Mouse (Mus musculus) CH12.LX (cell line): ENCODE results near the gene 9130213A22Rik. TPM values are rescaled to one million over a fixed set of nuclear protein-coding genes. Genes with fewer than 3 reads are reported as not detected.

ENCODE experiments used
- DNase-seq: peaks from one replicate; pipeline ENCODE4 v3.0.0-alpha.2; 2013; ENCODE audit errors: extremely low read depth
- H3K27ac ChIP-seq: 2 replicates; pipeline ENCODE4 v1.5.1; 2012; ENCODE audit warnings: low read depth, mild to moderate bottlenecking, control low read depth, moderate library complexity; ENCODE audit not compliant: insufficient read depth
- H3K27me3 ChIP-seq: replicated peaks from 2 replicates; pipeline ENCODE3; 2012; ENCODE audit warnings: inconsistent platforms
- H3K36me3 ChIP-seq, 2 experiments: replicated peaks in 1 of 2; 2 replicates each; pipeline versions ENCODE3 to v1.6.1; 2012; ENCODE audit warnings: inconsistent platforms in 1 of 2, low read length in 1 of 2, mild to moderate bottlenecking in 1 of 2, mixed read lengths in 1 of 2, moderate library complexity in 1 of 2; ENCODE audit not compliant: control insufficient read depth in 1 of 2, insufficient read depth in 1 of 2
- H3K4me1 ChIP-seq, 2 experiments: 2 replicates each; pipeline ENCODE4 v1.6.1; 2012; ENCODE audit warnings: inconsistent platforms in 1 of 2, moderate library complexity in 1 of 2; ENCODE audit not compliant: insufficient read depth in 2 of 2, control insufficient read depth in 1 of 2
- H3K4me2 ChIP-seq: 2 replicates; pipeline ENCODE4 v1.6.1; 2012; ENCODE audit warnings: low read depth, mild to moderate bottlenecking, control low read depth; ENCODE audit not compliant: poor library complexity, insufficient read depth, severe bottlenecking
- H3K4me3 ChIP-seq, 3 experiments: fragments of 150-350 bp in 1 of 3; sonication (generic) in 1 of 3; replicated peaks in 1 of 3; 2 replicates each; pipeline versions ENCODE3 to v1.5.1; 2011 to 2012; ENCODE audit warnings: low read depth in 2 of 3, low read length in 2 of 3, mild to moderate bottlenecking in 2 of 3, moderate library complexity in 2 of 3, control low read depth in 1 of 3, improper control_type of control experiment in 1 of 3, inconsistent platforms in 1 of 3, mixed read lengths in 1 of 3; ENCODE audit not compliant: poor library complexity in 1 of 3
- H3K79me2 ChIP-seq: replicated peaks from 2 replicates; pipeline ENCODE4 v1.6.1; 2012; ENCODE audit warnings: mild to moderate bottlenecking, moderate library complexity; ENCODE audit not compliant: control insufficient read depth, poor library complexity, insufficient read depth, severe bottlenecking; ENCODE audit errors: extremely low read depth
- H3K9ac ChIP-seq: 2 replicates; pipeline ENCODE4 v1.6.1; 2012; ENCODE audit warnings: low read depth, mild to moderate bottlenecking, control low read depth, moderate library complexity; ENCODE audit not compliant: insufficient read depth
- H3K9me3 ChIP-seq: replicated peaks from 2 replicates; pipeline ENCODE3; 2012; ENCODE audit warnings: low read length, inconsistent platforms, mixed read lengths
- BHLHE40 ChIP-seq: IDR thresholded peaks from 2 replicates; pipeline ENCODE4 v1.6.1; 2011; ENCODE audit warnings: mild to moderate bottlenecking, low read depth, low read length, improper control_type of control experiment
- CHD1 ChIP-seq: IDR thresholded peaks from 2 replicates; pipeline ENCODE4 v1.6.1; 2012; ENCODE audit warnings: low read depth, low read length, improper control_type of control experiment, inconsistent platforms
- CTCF ChIP-seq, 2 experiments: IDR thresholded peaks in 1 of 2; conservative IDR thresholded peaks in 1 of 2; 2 replicates each; pipeline ENCODE4 v1.5.1; 2011 to 2012; ENCODE audit warnings: low read depth in 2 of 2, low read length in 2 of 2, improper control_type of control experiment in 1 of 2, inconsistent platforms in 1 of 2, mild to moderate bottlenecking in 1 of 2, moderate library complexity in 1 of 2
- E2F4 ChIP-seq: IDR thresholded peaks from 2 replicates; pipeline ENCODE4 v1.6.1; 2011; ENCODE audit warnings: low read depth, low read length, improper control_type of control experiment; ENCODE audit not compliant: insufficient replicate concordance
- ELF1 ChIP-seq: IDR thresholded peaks from 2 replicates; pipeline ENCODE4 v1.6.1; 2014; ENCODE audit warnings: low read depth, mild to moderate bottlenecking, inconsistent platforms, low read length, improper control_type of control experiment
- EP300 ChIP-seq: IDR thresholded peaks from 2 replicates; pipeline ENCODE4 v1.6.1; 2011; ENCODE audit warnings: low read length, improper control_type of control experiment
- JUN ChIP-seq: IDR thresholded peaks from 2 replicates; pipeline ENCODE4 v1.6.1; 2011; ENCODE audit warnings: low read depth, mild to moderate bottlenecking, low read length, improper control_type of control experiment, moderate library complexity; ENCODE audit not compliant: insufficient read depth
- KAT2A ChIP-seq: IDR thresholded peaks from 2 replicates; pipeline ENCODE4 v1.6.1; 2012; ENCODE audit warnings: low read length, improper control_type of control experiment, inconsistent platforms; ENCODE audit not compliant: insufficient replicate concordance
- MAFK ChIP-seq: IDR thresholded peaks from 2 replicates; pipeline ENCODE4 v1.6.1; 2011; ENCODE audit warnings: low read length, improper control_type of control experiment; ENCODE audit not compliant: insufficient replicate concordance
- MAZ ChIP-seq: IDR thresholded peaks from 2 replicates; pipeline ENCODE4 v1.6.1; 2012; ENCODE audit warnings: low read depth, mild to moderate bottlenecking, inconsistent platforms, low read length, improper control_type of control experiment, moderate library complexity
- MEF2A ChIP-seq: IDR thresholded peaks from 2 replicates; pipeline ENCODE4 v1.6.1; 2014; ENCODE audit warnings: low read depth, mild to moderate bottlenecking, inconsistent platforms, low read length, improper control_type of control experiment, borderline replicate concordance
- MXI1 ChIP-seq: IDR thresholded peaks from 2 replicates; pipeline ENCODE4 v1.6.1; 2011; ENCODE audit warnings: mild to moderate bottlenecking, low read depth, low read length, improper control_type of control experiment
- MYC ChIP-seq: IDR thresholded peaks from 2 replicates; pipeline ENCODE4 v1.6.1; 2011; ENCODE audit warnings: low read depth, mild to moderate bottlenecking, improper control_type of control experiment, low read length
- NRF1 ChIP-seq: IDR thresholded peaks from 2 replicates; pipeline ENCODE4 v1.6.1; 2014; ENCODE audit warnings: low read depth, mild to moderate bottlenecking, inconsistent platforms, low read length, improper control_type of control experiment, moderate library complexity
- POLR2A ChIP-seq: IDR thresholded peaks from 2 replicates; pipeline ENCODE4 v1.6.1; 2011; ENCODE audit warnings: low read depth, mild to moderate bottlenecking, improper control_type of control experiment, low read length
- RAD21 ChIP-seq: IDR thresholded peaks from 2 replicates; pipeline ENCODE4 v1.6.1; 2011; ENCODE audit warnings: low read depth, mild to moderate bottlenecking, low read length, improper control_type of control experiment, moderate library complexity
- RCOR1 ChIP-seq: conservative IDR thresholded peaks from 2 replicates; pipeline ENCODE4 v1.6.1; 2012; ENCODE audit warnings: low read depth, mild to moderate bottlenecking, inconsistent platforms, low read length, improper control_type of control experiment
- SIN3A ChIP-seq: IDR thresholded peaks from 2 replicates; pipeline ENCODE4 v1.6.1; 2012; ENCODE audit warnings: low read length, improper control_type of control experiment, inconsistent platforms
- SMC3 ChIP-seq: IDR thresholded peaks from 2 replicates; pipeline ENCODE4 v1.6.1; 2011; ENCODE audit warnings: low read depth, low read length, improper control_type of control experiment
- TCF12 ChIP-seq: IDR thresholded peaks from 2 replicates; pipeline ENCODE4 v1.6.1; 2014; ENCODE audit warnings: low read depth, mild to moderate bottlenecking, inconsistent platforms, low read length, improper control_type of control experiment
- UBTF ChIP-seq: IDR thresholded peaks from 2 replicates; pipeline ENCODE4 v1.6.1; 2012; ENCODE audit warnings: low read depth, mild to moderate bottlenecking, inconsistent platforms, low read length, improper control_type of control experiment, moderate library complexity
- USF1 ChIP-seq: IDR thresholded peaks from 2 replicates; pipeline ENCODE4 v1.6.1; 2014; ENCODE audit warnings: low read depth, mild to moderate bottlenecking, inconsistent platforms, low read length, improper control_type of control experiment
- USF2 ChIP-seq: conservative IDR thresholded peaks from 2 replicates; pipeline ENCODE4 v1.6.1; 2011; ENCODE audit warnings: low read depth, low read length, improper control_type of control experiment
- ZKSCAN1 ChIP-seq: IDR thresholded peaks from 2 replicates; pipeline ENCODE4 v1.6.1; 2012; ENCODE audit warnings: low read depth, inconsistent platforms, low read length, improper control_type of control experiment, borderline replicate concordance
- ZMIZ1 ChIP-seq: IDR thresholded peaks from 2 replicates; pipeline ENCODE4 v1.6.1; 2012; ENCODE audit warnings: low read depth, mild to moderate bottlenecking, inconsistent platforms, low read length, improper control_type of control experiment
- dilution Hi-C: fragments of 300-500 bp; cut with MboI; formaldehyde crosslinking; loops from 2 replicates; pipeline ENCODE4 v1.14.3; 2020; ENCODE audit warnings: low sequenced_read_pairs; ENCODE audit not compliant: extremely low pct_unique_long_range_greater_than_20kb, extremely low pct_ligation_motif_present
- in situ Hi-C: fragments of 300-500 bp; cut with MboI; formaldehyde crosslinking; loops from 3 replicates; pipeline ENCODE4 v1.14.3; 2019; ENCODE audit warnings: low sequenced_read_pairs, low pct_ligation_motif_present, low pct_unique_long_range_greater_than_20kb, mixed read lengths
- polyA plus RNA-seq: library from polyadenylated mRNA; unstranded; fragments of >175 nt; gene quantifications from 2 replicates; pipeline ENCODE4 v1.2.1, GENCODE M21; 2012; ENCODE audit warnings: low read depth; ENCODE audit not compliant: insufficient read length
- total RNA-seq, 2 experiments: library from RNA; depleted of rRNA; stranded (reverse); fragments of 300-350 nt in 1 of 2; fragments of >200 nt in 1 of 2; gene quantifications; 2 replicates each; pipeline ENCODE4 v1.2.3; 2012 to 2014

Gene 9130213A22Rik
- total and polyA plus RNA-seq, 3 experiments = not detected

DNA sequence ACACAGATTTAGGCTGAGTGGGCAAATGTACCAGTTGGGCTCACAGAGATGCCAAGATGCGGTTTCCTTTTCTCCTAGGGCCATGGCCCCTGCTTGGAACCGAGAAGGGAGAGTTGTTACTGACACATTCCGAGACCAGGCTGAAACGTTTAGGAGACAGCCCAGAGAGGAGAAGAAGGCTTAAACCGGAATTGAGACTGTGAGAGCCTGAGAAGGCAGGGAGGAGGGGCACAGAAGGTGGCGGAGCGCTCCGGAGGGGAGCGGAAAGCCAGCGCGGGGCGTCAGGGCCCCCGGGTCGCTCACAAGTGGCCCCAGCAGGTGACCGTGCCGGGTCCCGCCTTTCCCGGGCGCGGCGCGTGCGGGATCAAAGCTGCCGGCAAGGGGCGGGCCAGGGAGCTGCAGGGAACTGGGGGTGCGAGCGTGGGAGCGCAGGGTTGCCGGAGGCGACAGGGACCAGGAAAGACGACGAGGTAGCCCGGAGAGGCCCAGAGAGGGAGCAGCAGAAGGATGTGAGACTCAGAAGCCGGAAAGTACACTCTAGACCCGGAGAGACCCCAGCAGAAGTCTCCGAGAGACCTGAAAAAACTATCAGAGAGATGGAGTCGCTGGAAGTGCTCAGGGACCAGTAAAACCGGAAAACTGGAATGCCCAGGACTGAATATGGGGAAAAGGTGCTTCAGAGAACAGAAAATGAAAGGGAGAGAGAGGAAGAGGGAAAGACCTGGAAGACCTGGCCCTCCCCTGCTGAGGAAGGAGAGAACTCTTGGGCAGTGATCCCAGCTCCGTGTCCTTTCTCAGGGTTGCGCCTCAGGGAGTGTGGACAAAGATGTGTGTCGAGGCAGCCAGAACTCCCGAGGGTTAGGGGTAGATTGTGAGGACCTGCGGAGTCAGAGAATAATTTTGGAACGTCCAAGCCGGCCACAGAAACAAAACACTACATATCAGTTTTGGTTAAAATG is 4.4 kb downstream of the 9130213A22Rik start (continued):
- peak; percentile 67; the same call in 1 of the 2 replicates for TF ChIP-seq UBTF
- TF ChIP-seq RCOR1 = peak; percentile 90
- TF ChIP-seq USF2 = no peak
- TF ChIP-seq MAZ = peak; percentile 72
- TF ChIP-seq MYC = no peak
- TF ChIP-seq ZKSCAN1 = no peak
- no peak for TF ChIP-seq E2F4
- peak; percentile 16; the same call in 1 of the 2 replicates for TF ChIP-seq SMC3
- TF ChIP-seq KAT2A = no peak
- TF ChIP-seq JUN = peak; percentile 33; the same call in 1 of the 2 replicates
- TF ChIP-seq MEF2A = peak; percentile 52
- peak; percentile 89 for TF ChIP-seq BHLHE40
- peak; percentile 65; the same call in 1 of the 2 replicates for TF ChIP-seq EP300
- TF ChIP-seq POLR2A = 0 out of 2 replicates have a peak, but pooled peaks have one; percentile 40
- peak; percentile 33; the same call in 1 of the 2 replicates for TF ChIP-seq NRF1
- TF ChIP-seq RAD21 = no peak; the same call in 1 of the 2 replicates
- TF ChIP-seq CHD1 = no peak

DNA sequence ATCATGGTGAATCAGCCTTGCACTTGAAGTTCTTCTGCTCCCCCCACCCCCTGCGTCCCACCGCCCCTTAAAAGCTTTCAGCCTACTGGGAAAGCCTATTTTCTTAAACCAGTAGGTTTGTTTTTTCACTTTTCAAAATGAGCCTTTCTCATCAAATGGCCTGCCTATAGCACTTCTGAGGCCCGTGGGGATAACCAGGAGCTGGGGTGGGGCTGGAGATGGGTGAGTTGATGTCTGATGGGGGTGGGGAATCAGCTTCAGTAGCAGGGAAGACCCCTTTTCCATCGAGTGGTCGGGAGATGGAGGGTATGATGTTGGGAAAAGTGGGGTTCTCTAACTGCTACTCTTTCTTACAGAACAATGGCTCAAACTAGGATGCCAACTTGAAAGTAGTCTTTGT is 5.5 kb downstream of the 9130213A22Rik start:
- TF ChIP-seq MXI1 (no peak), MYC (no peak), USF1 (no peak), CTCF (conservative IDR thresholded peaks at IDR 0.05 in 1 of 2, IDR thresholded peaks at IDR 0.05 in 1 of 2; ENCODE audit: low read depth in 2 of 2, low read length in 2 of 2) (no peak), TCF12 (no peak), ELF1 (no peak), ZMIZ1 (no peak), SIN3A (no peak), RAD21 (no peak), CHD1 (no peak), MAFK (no peak), JUN (no peak), UBTF (no peak), POLR2A (no peak), RCOR1 (no peak), E2F4 (no peak)
- TF ChIP-seq, all 38 proteins: peak for 0
- H3K9me3 ChIP-seq = no peaks in the 10 kb centered on the region
- H3K4me3 ChIP-seq = no peak overlapping the region
- H3K4me2 ChIP-seq = no peak overlapping the region
- H3K36me3 ChIP-seq = no peaks in the 10 kb centered on the region
- no peak overlapping the region for H3K27ac ChIP-seq
- peaks cover 90% of the 10 kb centered on the region for H3K27me3 ChIP-seq
- no peaks in the 10 kb centered on the region for H3K79me2 ChIP-seq
- dilution Hi-C loops = no loop called here
- in situ Hi-C loops = loop anchor here (5.0 kb wide), 1 partner anchor 55 kb away; no protein-coding TSS in a partner anchor
- H3K4me1 ChIP-seq = peaks cover 2 to 43% of the 10 kb centered on the region in 2 experiments; a peak in 2 of 4 replicates
- no peak overlapping the region for H3K9ac ChIP-seq
- no peak for DNase-seq
